Mouse (Mus musculus) myocyte (in vitro differentiated cells): ENCODE data around the gene Syt1.

ENCODE experiments used
- CEBPB ChIP-seq: IDR thresholded peaks from 2 replicates; pipeline ENCODE4 v1.6.1; 2011; ENCODE audit warnings: mild to moderate bottlenecking, moderate library complexity; ENCODE audit not compliant: poor library complexity, insufficient read depth, severe bottlenecking
- E2F4 ChIP-seq: IDR thresholded peaks from one replicate; pipeline ENCODE4 v1.6.1; 2011; ENCODE audit warnings: mild to moderate bottlenecking, control low read depth, moderate library complexity; ENCODE audit not compliant: insufficient read depth
- MAX ChIP-seq: IDR thresholded peaks from one replicate; pipeline ENCODE4 v1.6.1; 2011; ENCODE audit warnings: low read depth, mild to moderate bottlenecking, control low read depth
- MYOG ChIP-seq, 3 experiments: IDR thresholded peaks; one replicate each; pipeline ENCODE4 v1.6.1; 2011; ENCODE audit warnings: control low read depth in 2 of 3, low read depth in 2 of 3, mild to moderate bottlenecking in 2 of 3; ENCODE audit not compliant: insufficient read length in 2 of 3, control insufficient read depth in 1 of 3, insufficient read depth in 1 of 3
- POLR2A ChIP-seq: IDR thresholded peaks from one replicate; pipeline ENCODE4 v1.6.1; 2011; ENCODE audit warnings: low read depth, mild to moderate bottlenecking, control low read depth, moderate library complexity; ENCODE audit not compliant: insufficient read length
- SRF ChIP-seq: IDR thresholded peaks from one replicate; pipeline ENCODE4 v1.6.1; 2011; ENCODE audit warnings: low read depth; ENCODE audit not compliant: control insufficient read depth, insufficient read length
- TCF12 ChIP-seq: IDR thresholded peaks from one replicate; pipeline ENCODE4 v1.6.1; 2011; ENCODE audit warnings: mild to moderate bottlenecking, control low read depth; ENCODE audit not compliant: poor library complexity, insufficient read depth, severe bottlenecking
- USF1 ChIP-seq: IDR thresholded peaks from one replicate; pipeline ENCODE4 v1.6.1; 2011; ENCODE audit warnings: low read depth, mild to moderate bottlenecking, control low read depth, moderate library complexity

GRCm38 (mm10) chr10:108567456-108567855 lies 443.3 kb downstream of the Syt1 start:
- TF ChIP-seq TCF12, result no peak
- TF ChIP-seq MAX, result no peak
- TF ChIP-seq POLR2A, result no peak
- no peak for TF ChIP-seq USF1
- TF ChIP-seq MYOG (IDR thresholded peaks at IDR 0.05; ENCODE audit: control insufficient read depth in 1 of 3, insufficient read depth in 1 of 3, insufficient read length in 2 of 3, low read depth in 2 of 3), result no peak
- no peak for TF ChIP-seq SRF
- TF ChIP-seq CEBPB, result no peak
- TF ChIP-seq E2F4, result no peak
